Mouse (Mus musculus): ENCODE measurements around the gene Slc22a20. TPM values are rescaled to one million over a fixed set of nuclear protein-coding genes. Genes with fewer than 3 reads are reported as not detected.
A peak's percentile ranks its signal among the peaks of the same experiment; 100 is the strongest.

Slc22a20 gene
- polyA plus RNA-seq, 1 experiment from 2014 or later: not detected

DNA sequence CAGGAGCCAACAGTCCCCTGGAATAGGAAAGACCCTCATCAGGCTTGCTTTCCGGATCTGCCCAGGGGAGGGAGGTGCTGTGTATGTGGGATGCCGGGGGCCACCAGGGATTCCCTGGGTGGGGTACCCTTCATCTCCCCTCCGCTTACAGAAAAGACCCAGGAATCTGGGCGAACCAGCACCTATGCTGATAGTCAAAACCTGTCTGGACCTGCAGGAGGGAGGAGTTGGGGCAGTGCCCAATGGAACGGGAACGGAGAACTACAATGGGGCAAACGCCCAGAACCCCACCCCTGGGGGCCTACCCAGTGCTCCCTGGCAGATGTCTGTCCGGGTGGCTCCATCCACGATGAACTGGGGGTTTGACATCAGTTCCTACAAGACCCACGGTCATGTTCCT is 27.7 kb upstream of the Slc22a20 start:
- Histone ChIP-seq H3K4me3 (no peak overlapping the region), H3K9ac (no peak overlapping the region), H3K36me3 (peaks cover 3% of the 10 kb centered on the region; the same call in 1 of the 2 replicates), H3K9me3 (no peaks in the 10 kb centered on the region), H3K27ac (no peak overlapping the region), H3K4me1 (peaks cover 16% of the 10 kb centered on the region), H3K4me2 (replicated peaks) (peak overlapping the region; percentile 86; the same call in 1 of the 2 replicates), H3K27me3 (peaks cover 34% of the 10 kb centered on the region)
- 89% methylated on average over 10 of the region's 10 CpGs for WGBS
- no peak for ATAC-seq (ENCODE audit: low FRiP score, low read depth)

- 73% methylated on average over 8 of the region's 8 CpGs for WGBS
- Histone ChIP-seq H3K27ac (no peak overlapping the region), H3K9me3 (no peaks in the 10 kb centered on the region), H3K9ac (no peak overlapping the region), H3K36me3 (peaks cover 8% of the 10 kb centered on the region), H3K27me3 (peaks cover 2% of the 10 kb centered on the region; the same call in 1 of the 2 replicates), H3K4me2 (replicated peaks) (no peak overlapping the region), H3K4me1 (peaks cover 13% of the 10 kb centered on the region), H3K4me3 (no peak overlapping the region)
- no peak for ATAC-seq (ENCODE audit: low FRiP score, low read depth)
Observed at GRCm38 (mm10) chr19:6009137-6009536, 23.2 kb upstream of the Slc22a20 start.

- H3K36me3 ChIP-seq: peaks cover 8% of the 10 kb centered on the region
- no peak overlapping the region for H3K4me3 ChIP-seq
- ATAC-seq (ENCODE audit: low FRiP score, low read depth): no peak
- H3K27me3 ChIP-seq: no peaks in the 10 kb centered on the region
- H3K4me1 ChIP-seq: peaks cover 13% of the 10 kb centered on the region
- no peak overlapping the region for H3K4me2 ChIP-seq (replicated peaks)
- no peaks in the 10 kb centered on the region for H3K9me3 ChIP-seq
- WGBS: 23% methylated on average over 13 of the region's 13 CpGs
- H3K27ac ChIP-seq: no peak overlapping the region; the same call in 1 of the 2 replicates
- 0 out of 2 replicates have a peak overlapping the region, but pooled peaks have one; percentile 3 for H3K9ac ChIP-seq
Observed at GRCm38 (mm10) chr19:6007013-6007412, 21.1 kb upstream of the Slc22a20 start.

DNA sequence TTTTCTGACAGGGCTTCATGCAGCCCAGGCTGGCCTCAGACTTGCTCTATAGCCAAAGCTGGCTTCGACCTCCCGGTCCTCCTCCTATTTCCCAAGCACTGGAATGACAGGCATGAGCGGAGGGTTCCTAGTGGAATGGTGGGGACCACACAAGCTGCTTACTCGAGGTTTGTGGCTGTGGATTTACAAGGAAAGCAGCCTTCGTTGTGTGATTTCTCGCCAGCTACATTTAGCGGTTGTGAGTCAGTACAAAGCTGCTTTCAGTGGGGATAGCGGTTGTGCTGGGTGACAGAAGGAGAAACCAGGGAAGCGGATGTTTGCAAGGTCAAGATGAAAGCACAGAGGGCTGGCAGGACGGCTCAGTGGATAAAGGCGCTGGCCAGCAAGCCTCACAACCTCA is 19.6 kb upstream of the Slc22a20 start:
- H3K4me3 ChIP-seq: no peak overlapping the region
- H3K27ac ChIP-seq: no peak overlapping the region
- H3K27me3 ChIP-seq: no peaks in the 10 kb centered on the region
- no peak overlapping the region for H3K9ac ChIP-seq
- no peaks in the 10 kb centered on the region for H3K9me3 ChIP-seq
- H3K4me2 ChIP-seq (replicated peaks): no peak overlapping the region
- peaks cover 8% of the 10 kb centered on the region for H3K36me3 ChIP-seq
- ATAC-seq (ENCODE audit: low FRiP score, low read depth): no peak
- peaks cover 13% of the 10 kb centered on the region for H3K4me1 ChIP-seq
- 53% methylated on average over 11 of the region's 11 CpGs for WGBS

- WGBS: 74% methylated on average over 5 of the region's 5 CpGs
- no peaks in the 10 kb centered on the region; the same call in 1 of the 2 replicates for H3K36me3 ChIP-seq
- no peak overlapping the region for H3K27ac ChIP-seq
- no peak for ATAC-seq (ENCODE audit: low FRiP score, low read depth)
- no peak overlapping the region for H3K4me2 ChIP-seq (replicated peaks)
- H3K9me3 ChIP-seq: no peaks in the 10 kb centered on the region
- H3K27me3 ChIP-seq: no peaks in the 10 kb centered on the region
- no peaks in the 10 kb centered on the region for H3K4me1 ChIP-seq
- no peak overlapping the region for H3K4me3 ChIP-seq
- no peak overlapping the region for H3K9ac ChIP-seq
Observed at GRCm38 (mm10) chr19:5999969-6000368, 14.0 kb upstream of the Slc22a20 start.

DNA sequence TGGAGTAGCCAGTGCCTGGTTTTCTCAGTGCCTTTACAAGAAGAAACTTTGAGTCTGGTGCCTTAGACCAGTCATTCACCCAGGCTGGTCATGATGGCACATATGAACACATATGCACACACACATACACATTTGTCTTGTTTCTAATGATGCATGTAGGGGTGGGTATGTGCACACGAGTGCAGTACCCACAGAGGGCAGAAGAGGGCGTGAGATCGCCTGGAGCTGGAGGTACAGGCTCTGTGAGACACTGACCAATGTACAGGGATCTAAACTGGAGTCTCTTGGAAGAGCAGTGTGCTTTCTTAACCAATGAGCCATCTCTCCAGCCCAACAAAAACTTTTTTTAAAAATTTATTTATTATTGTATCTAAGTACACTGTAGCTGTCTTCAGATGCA is 12.2 kb upstream of the Slc22a20 start:
- ATAC-seq (ENCODE audit: low FRiP score, low read depth): no peak
- H3K9me3 ChIP-seq: no peaks in the 10 kb centered on the region
- no peak overlapping the region for H3K9ac ChIP-seq
- H3K4me1 ChIP-seq: no peaks in the 10 kb centered on the region
- no peaks in the 10 kb centered on the region for H3K27me3 ChIP-seq
- H3K4me2 ChIP-seq (replicated peaks): no peak overlapping the region
- no peak overlapping the region for H3K4me3 ChIP-seq
- WGBS: 88% methylated on average over 3 of the region's 3 CpGs
- no peak overlapping the region for H3K27ac ChIP-seq
- H3K36me3 ChIP-seq: peaks cover 4% of the 10 kb centered on the region; the same call in 1 of the 2 replicates

DNA sequence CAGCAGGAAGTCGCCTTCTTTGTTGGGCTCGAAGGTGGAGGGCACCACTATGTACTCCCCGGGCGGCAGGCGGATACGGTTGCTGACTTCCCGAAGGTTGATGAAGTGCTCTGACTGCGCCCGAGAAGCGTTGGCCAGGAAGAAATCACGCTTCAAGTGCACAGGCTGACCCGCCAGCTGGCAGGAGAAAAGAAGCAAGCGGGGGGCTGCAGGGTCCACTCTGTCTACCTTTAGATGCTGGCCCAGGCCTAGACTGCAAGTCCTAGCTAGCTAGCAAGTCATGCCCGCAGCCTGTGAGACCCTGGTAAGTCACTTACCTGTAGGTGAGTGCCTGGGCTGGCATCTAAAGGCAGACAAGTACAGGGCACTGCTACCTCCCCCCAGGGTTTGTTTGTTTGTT is 8.8 kb upstream of the Slc22a20 start:
- no peak overlapping the region for H3K9ac ChIP-seq
- 89% methylated on average over 14 of the region's 14 CpGs for WGBS
- peaks cover 1% of the 10 kb centered on the region; the same call in 1 of the 2 replicates for H3K4me1 ChIP-seq
- no peak for ATAC-seq (ENCODE audit: low FRiP score, low read depth)
- no peaks in the 10 kb centered on the region for H3K9me3 ChIP-seq
- no peaks in the 10 kb centered on the region for H3K27me3 ChIP-seq
- no peak overlapping the region for H3K27ac ChIP-seq
- no peak overlapping the region for H3K4me3 ChIP-seq
- H3K4me2 ChIP-seq (replicated peaks): no peak overlapping the region
- peaks cover 13% of the 10 kb centered on the region; the same call in 1 of the 2 replicates for H3K36me3 ChIP-seq

- H3K4me1 ChIP-seq: peaks cover 15% of the 10 kb centered on the region
- H3K4me2 ChIP-seq (replicated peaks): no peak overlapping the region
- H3K27ac ChIP-seq: no peak overlapping the region
- no peaks in the 10 kb centered on the region for H3K9me3 ChIP-seq
- H3K27me3 ChIP-seq: no peaks in the 10 kb centered on the region
- 84% methylated on average over 7 of the region's 7 CpGs for WGBS
- no peak overlapping the region for H3K9ac ChIP-seq
- H3K4me3 ChIP-seq: no peak overlapping the region
- H3K36me3 ChIP-seq: peaks cover 13% of the 10 kb centered on the region; the same call in 1 of the 2 replicates
- no peak for ATAC-seq (ENCODE audit: low FRiP score, low read depth)
Observed at GRCm38 (mm10) chr19:5992012-5992411, 6.1 kb upstream of the Slc22a20 start.

- Histone ChIP-seq H3K9ac (0 out of 2 replicates have a peak overlapping the region, but pooled peaks have one; percentile 13), H3K4me2 (replicated peaks) (no peak overlapping the region), H3K4me3 (no peak overlapping the region), H3K4me1 (peaks cover 15% of the 10 kb centered on the region), H3K27me3 (no peaks in the 10 kb centered on the region), H3K36me3 (peaks cover 13% of the 10 kb centered on the region; the same call in 1 of the 2 replicates), H3K9me3 (no peaks in the 10 kb centered on the region), H3K27ac (no peak overlapping the region)
- WGBS: 85% methylated on average over 7 of the region's 7 CpGs
- no peak for ATAC-seq (ENCODE audit: low FRiP score, low read depth)
Observed at GRCm38 (mm10) chr19:5991467-5991866, 5.5 kb upstream of the Slc22a20 start.

- no peak for ATAC-seq (ENCODE audit: low FRiP score, low read depth)
- 57% methylated on average over 1 of the region's 1 CpGs for WGBS
- H3K27ac ChIP-seq: no peak overlapping the region
- H3K4me1 ChIP-seq: peaks cover 15% of the 10 kb centered on the region
- no peaks in the 10 kb centered on the region for H3K9me3 ChIP-seq
- H3K27me3 ChIP-seq: no peaks in the 10 kb centered on the region
- no peak overlapping the region for H3K4me3 ChIP-seq
- H3K9ac ChIP-seq: no peak overlapping the region
- peaks cover 13% of the 10 kb centered on the region; the same call in 1 of the 2 replicates for H3K36me3 ChIP-seq
- no peak overlapping the region for H3K4me2 ChIP-seq (replicated peaks)
Observed at GRCm38 (mm10) chr19:5990921-5991320, 5.0 kb upstream of the Slc22a20 start.

DNA sequence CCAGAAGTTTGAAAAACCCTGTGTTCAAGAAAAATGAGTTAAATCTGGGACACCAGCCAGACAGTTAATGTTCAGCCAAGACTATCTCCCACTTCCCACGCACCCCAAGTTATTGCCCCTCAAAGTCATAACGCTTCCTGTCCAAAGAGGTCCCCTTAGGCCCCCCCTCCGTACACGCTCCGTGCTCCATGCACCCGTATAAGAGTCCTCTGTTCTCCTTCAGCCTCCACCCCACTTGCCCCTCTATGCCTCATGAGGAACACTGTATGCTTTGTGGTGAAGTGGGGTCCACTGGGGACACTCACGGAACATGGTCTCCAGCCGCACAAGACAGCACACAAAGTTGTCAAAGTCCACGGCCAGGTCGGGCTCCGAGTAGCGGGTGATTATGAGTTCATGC is 4.1 kb upstream of the Slc22a20 start:
- Histone ChIP-seq H3K36me3 (peaks cover 13% of the 10 kb centered on the region; the same call in 1 of the 2 replicates), H3K27ac (peak overlapping the region; percentile 28; the same call in 1 of the 2 replicates), H3K4me2 (replicated peaks) (no peak overlapping the region), H3K4me1 (peaks cover 15% of the 10 kb centered on the region), H3K4me3 (no peak overlapping the region), H3K9me3 (no peaks in the 10 kb centered on the region), H3K27me3 (no peaks in the 10 kb centered on the region), H3K9ac (no peak overlapping the region)
- ATAC-seq (ENCODE audit: low FRiP score, low read depth): no peak
- WGBS: 81% methylated on average over 12 of the region's 12 CpGs

GRCm38 (mm10) chr19:5989585-5989984 is 3.6 kb upstream of the Slc22a20 start:
- no peak overlapping the region for H3K9ac ChIP-seq
- 68% methylated on average over 6 of the region's 6 CpGs for WGBS
- no peaks in the 10 kb centered on the region for H3K9me3 ChIP-seq
- ATAC-seq (ENCODE audit: low FRiP score, low read depth): no peak
- no peak overlapping the region; the same call in 1 of the 2 replicates for H3K4me2 ChIP-seq (replicated peaks)
- H3K27ac ChIP-seq: 0 out of 2 replicates have a peak overlapping the region, but pooled peaks have one; percentile 15
- H3K27me3 ChIP-seq: no peaks in the 10 kb centered on the region
- no peak overlapping the region for H3K4me3 ChIP-seq
- peaks cover 13% of the 10 kb centered on the region; the same call in 1 of the 2 replicates for H3K36me3 ChIP-seq
- H3K4me1 ChIP-seq: peaks cover 15% of the 10 kb centered on the region

Measured in limb, embryonic 13.5 days (tissue).